Mouse (Mus musculus): ENCODE measurements at regions not wholly inside any gene's neighbourhood (a gene's known extent, or its start where the extent isn't known, plus 50 kb on each side); places are given as distances from the start of the nearest gene placed in this dataset.

DNA sequence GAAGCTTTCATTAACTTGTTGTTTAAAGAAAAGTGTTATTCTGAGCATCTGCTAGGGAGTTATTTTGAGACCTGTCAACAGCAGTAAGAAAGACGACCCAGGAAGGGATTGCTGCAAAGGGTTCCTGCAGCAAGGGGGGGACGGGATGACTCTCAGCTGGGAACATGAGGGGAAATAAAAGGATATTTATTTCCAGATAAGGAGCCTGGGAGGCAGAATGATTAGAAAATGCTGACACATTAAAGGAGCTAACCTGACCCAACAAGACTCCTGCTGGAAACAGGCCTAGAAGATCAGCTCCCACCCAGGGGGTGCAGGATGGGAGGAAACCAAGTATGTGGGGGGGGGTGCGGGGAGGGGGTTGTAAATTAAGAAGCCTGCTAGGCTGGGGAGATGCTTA, 240.0 kb downstream of the Cd83 start:
- TF ChIP-seq CTCF (IDR thresholded peaks at IDR 0.05; ENCODE audit: extremely low read depth, insufficient read length, insufficient replicate concordance, low read depth, low read length) (no peak), POLR2A (IDR thresholded peaks at IDR 0.05; ENCODE audit: low read depth, low read length) (no peak)

All from small intestine, adult 2 months (tissue).